Mouse (Mus musculus) liver, adult 2 months (tissue): ENCODE measurements around the gene Olfr1324.
"Not testable (repeated sequence)": the region's sequence is repeated elsewhere in the genome, so short reads cannot be mapped to it uniquely, and the experiment has no call there.

Source experiments
- CTCF ChIP-seq: fragments of 200-500 bp; IDR thresholded peaks from 2 replicates; pipeline ENCODE4 v1.5.1; 2011; ENCODE audit warnings: low read depth, low read length, control low read depth
- POLR2A ChIP-seq: fragments of 200-500 bp; IDR thresholded peaks from 2 replicates; pipeline ENCODE4 v1.6.1; 2011; ENCODE audit warnings: low read length, control low read depth; ENCODE audit not compliant: insufficient read depth; ENCODE audit errors: extremely low read depth

GRCm38 (mm10) chrX:50390616-50391015, 37.7 kb downstream of the Olfr1324 start:
- TF ChIP-seq POLR2A, CTCF: not testable (repeated sequence)
